Mouse (Mus musculus): Measurements from ENCODE around the gene Efl1. TPM values are rescaled to one million over a fixed set of nuclear protein-coding genes. Genes with fewer than 3 reads are reported as not detected.
"Not testable (repeated sequence)": the region's sequence is repeated elsewhere in the genome, so short reads cannot be mapped to it uniquely, and the experiment has no call there.

Gene Efl1
- total RNA-seq, 4 experiments from 2014 or later, result 15.2 to 17.5 (median 15.9) TPM

GRCm38 (mm10) chr7:82719740-82720139 is 71.3 kb downstream of the Efl1 start:
- DNase-seq (ENCODE audit: low spot score in 2 of 2), result no peak

DNA sequence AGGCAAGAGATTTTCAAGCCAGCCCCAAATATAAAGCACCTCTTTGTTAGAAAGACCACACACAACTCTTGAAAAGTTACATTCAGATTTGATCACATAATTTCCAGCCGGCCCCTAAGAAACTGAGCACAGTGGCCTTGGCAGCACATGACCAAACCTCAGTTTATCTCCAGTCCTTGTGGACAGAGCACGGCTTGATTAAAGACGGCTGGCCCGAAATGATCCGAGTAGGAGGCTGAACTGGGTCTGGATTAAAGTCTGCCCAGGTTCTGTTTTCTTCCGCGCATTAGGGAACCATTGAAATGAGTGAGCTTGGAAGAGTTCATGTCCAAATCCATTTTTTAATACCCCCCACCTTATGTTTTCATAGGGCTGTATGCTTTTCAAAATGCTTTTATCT is 72.1 kb downstream of the Efl1 start:
- no peak for DNase-seq (ENCODE audit: low spot score in 2 of 2)

DNA sequence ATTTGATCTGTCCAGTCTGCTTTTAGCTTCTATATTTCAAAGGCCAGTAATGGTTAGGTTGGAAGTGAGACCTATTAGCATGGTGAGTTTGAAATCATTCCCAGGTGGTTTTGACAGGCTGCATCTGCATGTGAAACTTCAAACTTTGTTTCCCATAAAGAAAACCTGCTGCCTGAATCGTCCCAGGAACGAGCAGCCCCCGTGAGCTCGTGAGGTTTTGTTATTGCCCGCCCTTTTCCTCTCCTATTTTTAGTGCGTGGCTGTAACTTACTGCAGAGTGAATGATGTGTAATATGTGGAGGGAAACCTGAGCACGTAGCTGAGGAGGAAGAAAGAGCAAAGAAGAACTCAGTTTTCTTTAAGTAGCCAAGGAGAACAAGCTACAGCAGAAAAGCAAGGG is 72.5 kb downstream of the Efl1 start:
- no peak for DNase-seq (ENCODE audit: low spot score in 2 of 2)

DNA sequence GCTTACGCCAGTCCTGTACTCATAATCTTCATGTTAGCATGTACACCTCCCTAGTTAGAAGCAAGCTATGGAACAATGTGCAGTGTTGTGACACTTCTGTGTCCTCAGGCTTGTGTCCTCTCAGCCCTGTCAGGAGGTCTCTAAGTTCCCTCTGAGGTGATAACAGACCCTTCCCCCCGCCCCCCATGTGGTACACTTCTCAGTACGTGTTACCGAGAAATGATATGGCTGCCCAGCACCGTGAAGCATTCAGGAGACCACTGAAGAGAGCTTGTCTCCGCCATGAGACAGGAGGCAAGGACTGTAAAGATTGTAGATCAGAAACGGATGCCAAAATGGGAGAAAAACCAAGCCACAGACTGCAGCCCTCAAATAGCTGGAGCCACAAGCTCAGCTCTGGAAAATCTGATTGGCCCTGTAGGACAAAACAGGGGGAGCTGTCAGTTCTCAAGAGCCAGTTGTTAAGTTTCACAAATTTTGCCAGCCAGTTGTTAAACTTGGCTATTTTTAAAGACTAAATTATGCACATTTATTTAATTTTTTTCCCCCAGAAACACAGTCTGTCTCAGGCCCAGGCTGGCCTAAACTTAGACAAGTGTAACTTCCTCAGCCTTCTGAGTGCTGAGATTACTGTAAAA is 74.2 kb downstream of the Efl1 start:
- DNase-seq (ENCODE audit: low spot score in 2 of 2), result no peak

DNA sequence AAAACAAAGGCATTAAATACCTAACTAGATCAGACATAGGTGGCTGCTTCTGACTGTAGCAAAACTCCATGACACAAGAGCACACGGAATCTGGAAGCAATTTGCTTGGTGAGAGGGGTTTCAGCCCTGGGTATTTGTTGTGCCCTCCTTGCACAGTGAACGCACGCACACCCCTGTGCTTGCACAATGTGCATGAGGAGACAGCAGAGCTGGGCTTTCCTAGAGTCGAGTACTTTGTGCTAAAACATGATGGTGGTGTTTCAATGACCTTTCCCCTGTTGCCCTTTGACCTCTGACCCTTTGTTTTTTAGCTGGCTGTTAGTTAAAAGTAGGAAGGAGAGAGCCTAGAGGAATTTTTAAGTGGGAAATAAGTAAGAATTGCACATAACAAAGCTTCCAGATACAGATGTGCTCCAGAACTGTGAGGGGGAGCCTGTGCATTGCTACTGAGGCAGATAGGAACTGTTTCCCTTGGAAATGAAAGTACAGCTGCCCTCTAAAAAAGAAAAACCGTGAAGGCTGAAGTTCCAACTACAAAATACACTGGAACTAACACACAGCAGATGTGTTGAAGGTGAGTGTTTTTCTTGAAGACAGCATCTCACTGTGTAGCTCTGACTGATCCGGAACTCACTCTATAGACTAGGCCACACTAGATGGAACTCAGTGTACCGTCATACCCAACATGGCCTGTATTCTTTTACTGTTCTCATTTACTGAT is 74.9 kb downstream of the Efl1 start:
- no peak for DNase-seq (ENCODE audit: low spot score in 2 of 2)

GRCm38 (mm10) chr7:82724491-82724890 is 76.1 kb downstream of the Efl1 start:
- DNase-seq (ENCODE audit: low spot score in 2 of 2), result no peak

- DNase-seq (ENCODE audit: low spot score in 2 of 2), result no peak
Measured at GRCm38 (mm10) chr7:82725006-82725636, 76.7 kb downstream of the Efl1 start.

DNA sequence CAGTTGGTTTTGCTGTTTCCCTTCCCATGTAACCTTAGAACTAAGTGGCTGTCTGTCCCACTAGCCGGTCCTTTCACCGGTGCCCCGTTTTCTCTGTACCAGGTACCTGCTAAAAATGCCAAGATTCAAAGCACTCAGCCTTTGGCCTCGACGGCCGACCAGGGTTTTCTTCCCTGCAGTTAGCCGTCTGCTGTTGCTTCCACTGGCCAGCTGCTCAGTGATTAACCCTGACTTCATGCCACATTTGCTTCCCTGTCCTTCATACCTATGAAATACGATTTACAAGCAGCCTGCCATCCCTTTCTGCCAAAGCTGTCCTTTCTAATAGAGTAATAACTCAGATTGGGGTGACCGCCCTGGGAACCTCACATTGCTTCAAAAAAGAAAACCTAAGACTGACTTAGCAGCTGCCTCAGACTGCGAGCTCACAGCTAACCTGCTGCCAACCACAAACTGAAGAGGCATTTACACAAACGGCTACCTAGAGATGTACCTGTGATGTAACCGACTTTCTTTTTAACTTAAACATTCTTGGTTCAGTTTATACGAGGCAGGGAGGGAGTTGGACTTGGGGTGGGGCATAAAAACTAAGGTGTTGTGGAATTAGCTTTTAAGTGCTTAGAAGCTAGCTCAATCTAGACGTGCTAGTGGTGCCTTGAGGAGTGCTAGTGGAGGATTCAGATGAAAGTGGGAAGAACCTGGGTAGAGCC is 77.5 kb downstream of the Efl1 start:
- no peak for DNase-seq (ENCODE audit: low spot score in 2 of 2)

GRCm38 (mm10) chr7:82727066-82727465 is 78.7 kb downstream of the Efl1 start:
- no peak for DNase-seq (ENCODE audit: low spot score in 2 of 2)

DNA sequence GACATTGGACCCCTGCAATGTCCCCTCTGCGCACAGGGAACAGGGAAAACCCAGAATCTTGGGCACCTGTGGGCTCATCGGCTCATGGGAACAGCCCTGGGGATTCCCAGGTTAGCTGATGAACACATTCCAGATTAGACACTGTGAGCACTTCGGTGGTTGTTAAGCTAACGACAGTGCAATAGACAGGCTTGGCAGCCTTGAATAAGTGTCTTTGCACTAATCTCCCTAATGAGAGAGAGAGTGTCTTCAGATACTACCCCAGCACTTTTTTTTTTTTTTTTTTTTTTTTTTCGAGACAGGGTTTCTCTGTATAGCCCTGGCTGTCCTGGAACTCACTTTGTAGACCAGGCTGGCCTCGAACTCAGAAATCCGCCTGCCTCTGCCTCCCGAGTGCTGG is 80.6 kb downstream of the Efl1 start:
- DNase-seq (ENCODE audit: low spot score in 2 of 2), result not testable (repeated sequence)

GRCm38 (mm10) chr7:82733118-82733517 is 84.7 kb downstream of the Efl1 start:
- DNase-seq (ENCODE audit: low spot score in 2 of 2), result no peak

DNA sequence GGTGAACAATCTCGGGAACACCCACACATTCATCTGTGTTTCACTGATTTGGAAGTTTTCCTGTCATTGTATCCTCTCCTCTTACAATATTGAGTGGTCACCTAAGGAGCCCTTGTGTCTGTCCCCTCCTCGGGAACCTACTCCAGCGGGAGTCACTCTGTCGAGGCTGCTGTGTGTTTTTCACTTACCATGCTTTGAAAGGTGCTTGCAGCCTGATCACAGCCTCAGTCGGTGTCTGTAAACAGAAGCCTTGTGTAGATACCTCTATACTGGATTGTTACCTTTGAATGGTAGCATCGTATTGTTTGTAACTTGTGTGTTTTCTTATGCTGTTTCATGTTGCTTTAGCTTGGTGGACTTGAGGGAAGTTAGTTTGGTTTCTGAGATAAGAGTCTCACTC is 85.6 kb downstream of the Efl1 start:
- DNase-seq (ENCODE audit: low spot score in 2 of 2), result no peak

DNA sequence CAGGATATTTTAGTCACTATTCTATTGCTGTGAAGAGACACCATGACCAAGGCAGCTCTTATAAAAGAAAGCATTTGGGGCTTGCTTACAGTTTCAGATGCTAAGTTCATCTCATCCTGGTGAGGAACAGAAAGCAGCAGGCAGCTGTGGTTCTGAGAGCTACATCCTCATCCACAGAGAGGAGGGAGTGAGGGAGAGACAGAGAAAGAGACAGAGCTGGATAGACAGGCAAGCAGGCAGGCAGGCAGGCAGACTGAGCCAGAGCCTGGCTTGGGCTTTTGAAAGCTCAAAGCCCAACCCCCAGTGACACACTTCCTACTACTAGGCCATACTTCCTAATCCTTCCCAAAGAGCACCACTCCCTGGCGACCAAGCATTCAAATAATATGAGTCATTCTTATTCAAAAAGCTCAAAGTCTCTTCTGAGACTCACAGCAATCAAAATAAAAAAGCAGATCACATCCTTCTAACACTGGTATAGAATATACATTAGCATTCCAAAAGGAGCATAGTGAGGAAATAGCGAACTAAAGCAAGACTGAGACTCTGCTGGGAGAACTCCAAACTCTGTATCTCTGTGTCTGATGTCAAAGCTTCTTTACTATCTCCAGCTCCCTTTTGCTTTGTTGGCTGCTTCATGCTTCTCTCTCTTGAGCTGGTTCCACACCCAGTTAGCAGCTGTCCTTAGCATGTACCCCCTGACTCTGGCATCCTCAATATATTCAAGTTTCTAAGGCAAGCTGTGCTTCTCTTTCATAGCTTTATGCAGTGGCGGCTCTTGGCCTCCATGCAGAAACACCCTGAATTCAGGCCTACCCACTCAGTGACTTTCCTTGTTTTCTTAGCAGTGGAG is 86.6 kb downstream of the Efl1 start:
- DNase-seq (ENCODE audit: low spot score in 2 of 2), result no peak

DNA sequence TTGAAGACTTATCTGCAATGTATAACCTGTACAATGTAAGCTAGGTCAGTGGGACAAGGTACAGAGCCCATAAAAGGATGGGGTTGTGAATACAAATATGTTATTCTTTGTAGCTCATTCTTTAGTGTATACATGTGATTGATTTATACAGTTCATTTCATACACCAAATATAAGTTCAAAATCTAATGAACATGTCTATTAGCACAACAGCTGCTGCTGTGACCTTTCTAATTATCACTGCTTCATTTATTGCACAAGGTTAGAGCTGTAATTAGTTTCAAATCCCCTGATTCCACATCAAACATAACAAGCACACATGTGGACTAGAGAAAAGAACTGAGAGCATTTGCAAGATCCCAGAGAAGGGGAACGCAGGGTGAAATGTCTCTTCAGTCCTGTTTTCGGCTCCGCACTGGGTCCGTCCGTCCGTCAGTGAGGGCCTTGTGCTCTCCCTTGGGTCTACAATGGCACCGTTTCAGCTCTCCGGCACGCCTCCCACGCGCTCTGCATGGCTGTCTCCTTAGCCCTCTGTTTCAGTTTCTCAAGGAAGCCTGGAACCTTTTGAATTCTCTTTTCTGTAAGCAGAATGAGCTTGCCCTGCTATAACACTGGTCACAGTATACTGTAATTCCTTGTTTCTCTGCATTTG is 94.8 kb downstream of the Efl1 start:
- no peak for DNase-seq (ENCODE audit: low spot score in 2 of 2)

GRCm38 (mm10) chr7:82744167-82744715 is 95.8 kb downstream of the Efl1 start:
- DNase-seq (ENCODE audit: low spot score in 2 of 2), result no peak

GRCm38 (mm10) chr7:82748812-82749211 is 100.4 kb downstream of the Efl1 start:
- no peak for DNase-seq (ENCODE audit: low spot score in 2 of 2)

- DNase-seq (ENCODE audit: low spot score in 2 of 2), result no peak
Measured at GRCm38 (mm10) chr7:82749239-82749638, 100.8 kb downstream of the Efl1 start.

DNA sequence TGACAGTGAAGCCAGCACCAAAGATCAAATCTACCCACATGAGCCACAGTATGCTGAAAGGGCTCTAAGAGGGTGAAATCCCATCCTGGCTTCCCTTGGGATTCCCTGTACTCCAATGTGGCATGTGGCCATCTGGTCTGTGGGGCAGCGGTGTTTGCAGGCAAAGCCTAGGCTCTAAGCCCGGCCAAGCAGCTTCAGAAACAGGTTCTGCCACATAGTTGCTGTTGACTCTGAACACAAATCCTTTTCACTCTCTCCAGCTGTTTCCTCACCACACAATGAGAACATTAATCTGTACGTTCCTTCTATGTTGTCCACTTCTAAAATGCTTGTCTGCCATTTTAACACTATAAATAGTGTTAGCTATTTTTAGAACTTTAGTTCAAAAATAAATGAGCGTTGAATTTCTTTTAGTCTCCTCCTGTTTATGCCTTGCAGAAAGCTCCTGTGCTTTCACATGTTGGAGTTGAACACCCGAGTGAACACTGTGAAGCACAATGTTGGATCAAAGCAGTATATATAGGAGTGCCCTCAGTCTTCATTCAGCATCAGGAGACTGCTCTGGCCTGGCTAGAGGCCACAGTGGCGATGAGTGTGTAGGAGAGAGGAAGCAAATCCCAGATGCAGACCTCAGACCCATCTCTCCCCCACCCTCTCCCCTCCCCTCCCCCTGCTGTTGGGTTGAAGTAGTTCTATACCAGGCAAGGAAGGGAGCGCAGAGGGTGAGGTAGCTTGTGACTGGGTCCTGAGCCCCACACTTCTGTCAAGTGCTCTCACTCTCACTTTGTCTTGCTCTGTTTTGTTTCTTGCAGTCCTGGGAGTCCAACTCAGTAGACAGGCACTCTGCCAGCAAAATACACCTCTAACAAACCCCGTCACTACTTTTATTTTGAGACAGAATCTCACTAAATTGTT is 104.0 kb downstream of the Efl1 start:
- DNase-seq (ENCODE audit: low spot score in 2 of 2), result no peak

GRCm38 (mm10) chr7:82755602-82756155 is 107.3 kb downstream of the Efl1 start:
- DNase-seq (ENCODE audit: low spot score in 2 of 2), result no peak
